Mouse (Mus musculus): Measurements from ENCODE around the gene Farp1. TPM values are rescaled to one million over a fixed set of nuclear protein-coding genes. Genes with fewer than 3 reads are reported as not detected.

The Farp1 gene
- polyA plus RNA-seq, 1 experiment from 2014 or later = 34.2 TPM

- Histone ChIP-seq H3K27ac (replicated peaks; ENCODE audit: low read depth, low read length) (no peak overlapping the region), H3K9me3 (ENCODE audit: control insufficient read depth, low read length) (no peaks in the 10 kb centered on the region)
- 69% methylated on average over 15 of the region's 15 CpGs for WGBS
Measured at GRCm38 (mm10) chr14:121207441-121208158, 172.6 kb downstream of the Farp1 start.

GRCm38 (mm10) chr14:121208159-121208515 lies 173.1 kb downstream of the Farp1 start:
- Histone ChIP-seq H3K4me3 (ENCODE audit: low read depth, low read length) (no peak overlapping the region), H3K27ac (replicated peaks; ENCODE audit: low read depth, low read length) (no peak overlapping the region)
- 59% methylated on average over 3 of the region's 3 CpGs for WGBS

More at GRCm38 (mm10) chr14:121207441-121208158, 172.6 kb downstream of the Farp1 start:
- no peak for DNase-seq (ENCODE audit: low spot score)
- ATAC-seq (ENCODE audit: low read depth) = no peak
- Histone ChIP-seq H3K4me3 (ENCODE audit: low read depth, low read length) (no peak overlapping the region), H3K36me3 (ENCODE audit: control insufficient read depth, insufficient read depth, low read length) (peaks cover 22% of the 10 kb centered on the region), H3K27me3 (replicated peaks; ENCODE audit: control insufficient read depth, insufficient read depth, low read length) (no peaks in the 10 kb centered on the region), H3K4me1 (ENCODE audit: control insufficient read depth, insufficient read depth, low read length) (peaks cover 8% of the 10 kb centered on the region), H3K9ac (ENCODE audit: low read depth, low read length) (no peak overlapping the region), H3K4me2 (ENCODE audit: low read depth, low read length) (no peak overlapping the region)

GRCm38 (mm10) chr14:121210318-121210717 lies 175.3 kb downstream of the Farp1 start:
- no peak overlapping the region for H3K4me3 ChIP-seq (ENCODE audit: low read depth, low read length)
- H3K27me3 ChIP-seq (replicated peaks; ENCODE audit: control insufficient read depth, insufficient read depth, low read length) = no peaks in the 10 kb centered on the region
- no peak for DNase-seq (ENCODE audit: low spot score)
- no peak overlapping the region for H3K4me2 ChIP-seq (ENCODE audit: low read depth, low read length)
- ATAC-seq (ENCODE audit: low read depth) = no peak
- peaks cover 23% of the 10 kb centered on the region for H3K36me3 ChIP-seq (ENCODE audit: control insufficient read depth, insufficient read depth, low read length)
- no peak overlapping the region for H3K9ac ChIP-seq (ENCODE audit: low read depth, low read length)
- no peaks in the 10 kb centered on the region for H3K9me3 ChIP-seq (ENCODE audit: control insufficient read depth, low read length)
- 74% methylated on average over 3 of the region's 3 CpGs for WGBS
- H3K4me1 ChIP-seq (ENCODE audit: control insufficient read depth, insufficient read depth, low read length) = peaks cover under 1% of the 10 kb centered on the region
- no peak overlapping the region for H3K27ac ChIP-seq (replicated peaks; ENCODE audit: low read depth, low read length)

More at GRCm38 (mm10) chr14:121208159-121208515, 173.1 kb downstream of the Farp1 start:
- Histone ChIP-seq H3K36me3 (ENCODE audit: control insufficient read depth, insufficient read depth, low read length) (peaks cover 23% of the 10 kb centered on the region), H3K4me2 (ENCODE audit: low read depth, low read length) (no peak overlapping the region), H3K27me3 (replicated peaks; ENCODE audit: control insufficient read depth, insufficient read depth, low read length) (no peaks in the 10 kb centered on the region), H3K9ac (ENCODE audit: low read depth, low read length) (no peak overlapping the region), H3K4me1 (ENCODE audit: control insufficient read depth, insufficient read depth, low read length) (peaks cover 8% of the 10 kb centered on the region), H3K9me3 (ENCODE audit: control insufficient read depth, low read length) (no peaks in the 10 kb centered on the region)
- ATAC-seq (ENCODE audit: low read depth) (no peak), DNase-seq (ENCODE audit: low spot score) (no peak)

- DNase-seq (ENCODE audit: low spot score) (no peak), ATAC-seq (ENCODE audit: low read depth) (no peak)
- Histone ChIP-seq H3K27ac (replicated peaks; ENCODE audit: low read depth, low read length) (no peak overlapping the region), H3K9ac (ENCODE audit: low read depth, low read length) (no peak overlapping the region), H3K9me3 (ENCODE audit: control insufficient read depth, low read length) (no peaks in the 10 kb centered on the region), H3K36me3 (ENCODE audit: control insufficient read depth, insufficient read depth, low read length) (peaks cover 13% of the 10 kb centered on the region), H3K4me3 (ENCODE audit: low read depth, low read length) (no peak overlapping the region), H3K4me2 (ENCODE audit: low read depth, low read length) (no peak overlapping the region), H3K27me3 (replicated peaks; ENCODE audit: control insufficient read depth, insufficient read depth, low read length) (no peaks in the 10 kb centered on the region), H3K4me1 (ENCODE audit: control insufficient read depth, insufficient read depth, low read length) (peaks cover 11% of the 10 kb centered on the region)
- 62% methylated on average over 4 of the region's 4 CpGs for WGBS
Measured at GRCm38 (mm10) chr14:121213650-121214049, 178.7 kb downstream of the Farp1 start.

GRCm38 (mm10) chr14:121214636-121215257 lies 179.7 kb downstream of the Farp1 start:
- WGBS = 80% methylated on average over 11 of the region's 11 CpGs
- Histone ChIP-seq H3K27ac (replicated peaks; ENCODE audit: low read depth, low read length) (peak overlapping the region; percentile 39; the same call in 1 of the 2 replicates), H3K27me3 (replicated peaks; ENCODE audit: control insufficient read depth, insufficient read depth, low read length) (no peaks in the 10 kb centered on the region), H3K4me2 (ENCODE audit: low read depth, low read length) (no peak overlapping the region), H3K4me1 (ENCODE audit: control insufficient read depth, insufficient read depth, low read length) (peaks cover 11% of the 10 kb centered on the region), H3K36me3 (ENCODE audit: control insufficient read depth, insufficient read depth, low read length) (peaks cover 12% of the 10 kb centered on the region), H3K4me3 (ENCODE audit: low read depth, low read length) (no peak overlapping the region), H3K9me3 (ENCODE audit: control insufficient read depth, low read length) (no peaks in the 10 kb centered on the region), H3K9ac (ENCODE audit: low read depth, low read length) (no peak overlapping the region)
- ATAC-seq (ENCODE audit: low read depth) (no peak), DNase-seq (ENCODE audit: low spot score) (no peak)

GRCm38 (mm10) chr14:121215817-121216216 lies 180.8 kb downstream of the Farp1 start:
- Histone ChIP-seq H3K27me3 (replicated peaks; ENCODE audit: control insufficient read depth, insufficient read depth, low read length) (no peaks in the 10 kb centered on the region), H3K27ac (replicated peaks; ENCODE audit: low read depth, low read length) (peak overlapping the region; percentile 21; the same call in 1 of the 2 replicates)

GRCm38 (mm10) chr14:121216672-121217071 lies 181.7 kb downstream of the Farp1 start:
- 0 out of 2 replicates have a peak, but pooled peaks have one; percentile 19 for ATAC-seq (ENCODE audit: low read depth)
- peak; percentile 59 for DNase-seq (ENCODE audit: low spot score)
- H3K4me1 ChIP-seq (ENCODE audit: control insufficient read depth, insufficient read depth, low read length) = peaks cover 11% of the 10 kb centered on the region
- no peak overlapping the region for H3K4me2 ChIP-seq (ENCODE audit: low read depth, low read length)
- no peak overlapping the region for H3K4me3 ChIP-seq (ENCODE audit: low read depth, low read length)
- peak overlapping the region; percentile 2 for H3K27ac ChIP-seq (replicated peaks; ENCODE audit: low read depth, low read length)
- no peak overlapping the region for H3K9ac ChIP-seq (ENCODE audit: low read depth, low read length)
- peaks cover 24% of the 10 kb centered on the region for H3K36me3 ChIP-seq (ENCODE audit: control insufficient read depth, insufficient read depth, low read length)
- H3K27me3 ChIP-seq (replicated peaks; ENCODE audit: control insufficient read depth, insufficient read depth, low read length) = no peaks in the 10 kb centered on the region
- WGBS = 42% methylated on average over 6 of the region's 6 CpGs
- no peaks in the 10 kb centered on the region for H3K9me3 ChIP-seq (ENCODE audit: control insufficient read depth, low read length)

More at GRCm38 (mm10) chr14:121215817-121216216, 180.8 kb downstream of the Farp1 start:
- Histone ChIP-seq H3K4me1 (ENCODE audit: control insufficient read depth, insufficient read depth, low read length) (peaks cover 11% of the 10 kb centered on the region), H3K4me2 (ENCODE audit: low read depth, low read length) (no peak overlapping the region), H3K36me3 (ENCODE audit: control insufficient read depth, insufficient read depth, low read length) (peaks cover 17% of the 10 kb centered on the region), H3K9ac (ENCODE audit: low read depth, low read length) (no peak overlapping the region), H3K4me3 (ENCODE audit: low read depth, low read length) (no peak overlapping the region), H3K9me3 (ENCODE audit: control insufficient read depth, low read length) (no peaks in the 10 kb centered on the region)
- WGBS = 43% methylated on average over 5 of the region's 5 CpGs
- no peak for ATAC-seq (ENCODE audit: low read depth)
- DNase-seq (ENCODE audit: low spot score) = no peak

GRCm38 (mm10) chr14:121218620-121219019 lies 183.6 kb downstream of the Farp1 start:
- Histone ChIP-seq H3K36me3 (ENCODE audit: control insufficient read depth, insufficient read depth, low read length) (peaks cover 29% of the 10 kb centered on the region), H3K4me3 (ENCODE audit: low read depth, low read length) (no peak overlapping the region), H3K27ac (replicated peaks; ENCODE audit: low read depth, low read length) (no peak overlapping the region), H3K4me1 (ENCODE audit: control insufficient read depth, insufficient read depth, low read length) (peaks cover 11% of the 10 kb centered on the region), H3K4me2 (ENCODE audit: low read depth, low read length) (no peak overlapping the region), H3K9me3 (ENCODE audit: control insufficient read depth, low read length) (no peaks in the 10 kb centered on the region), H3K27me3 (replicated peaks; ENCODE audit: control insufficient read depth, insufficient read depth, low read length) (no peaks in the 10 kb centered on the region), H3K9ac (ENCODE audit: low read depth, low read length) (no peak overlapping the region)
- 76% methylated on average over 7 of the region's 7 CpGs for WGBS
- no peak for DNase-seq (ENCODE audit: low spot score)
- ATAC-seq (ENCODE audit: low read depth) = no peak
